Mouse (Mus musculus): ENCODE results near the gene Fam133b. TPM values are rescaled to one million over a fixed set of nuclear protein-coding genes. Genes with fewer than 3 reads are reported as not detected.
A peak's percentile ranks its signal among the peaks of the same experiment; 100 is the strongest.

Fam133b gene
- polyA plus RNA-seq, 1 experiment from 2014 or later: 17.9 TPM

GRCm38 (mm10) chr5:3504453-3504852 is 39.2 kb upstream of the Fam133b start:
- no peak overlapping the region for H3K27ac ChIP-seq (ENCODE audit: poor library complexity, severe bottlenecking)
- H3K27me3 ChIP-seq (replicated peaks): no peaks in the 10 kb centered on the region
- H3K4me2 ChIP-seq: no peak overlapping the region
- ATAC-seq (ENCODE audit: insufficient number of reproducible peaks, low FRiP score): no peak
- no peaks in the 10 kb centered on the region for H3K36me3 ChIP-seq
- H3K4me1 ChIP-seq (replicated peaks): peaks cover 38% of the 10 kb centered on the region
- WGBS: 70% methylated on average over 4 of the region's 4 CpGs
- H3K4me3 ChIP-seq: no peak overlapping the region
- no peaks in the 10 kb centered on the region for H3K9me3 ChIP-seq (replicated peaks)
- H3K9ac ChIP-seq: no peak overlapping the region

GRCm38 (mm10) chr5:3505553-3505952 is 38.1 kb upstream of the Fam133b start:
- WGBS: 55% methylated on average over 2 of the region's 2 CpGs
- H3K27me3 ChIP-seq (replicated peaks): no peaks in the 10 kb centered on the region

GRCm38 (mm10) chr5:3508480-3509381 is 34.9 kb upstream of the Fam133b start:
- Histone ChIP-seq H3K4me3 (no peak overlapping the region), H3K4me2 (no peak overlapping the region), H3K36me3 (no peaks in the 10 kb centered on the region), H3K4me1 (replicated peaks) (peaks cover 15% of the 10 kb centered on the region; the same call in 1 of the 2 replicates), H3K27ac (ENCODE audit: poor library complexity, severe bottlenecking) (no peak overlapping the region), H3K9ac (no peak overlapping the region), H3K27me3 (replicated peaks) (no peaks in the 10 kb centered on the region), H3K9me3 (replicated peaks) (no peaks in the 10 kb centered on the region)
- no peak for ATAC-seq (ENCODE audit: insufficient number of reproducible peaks, low FRiP score)
- 62% methylated on average over 7 of the region's 7 CpGs for WGBS

More at GRCm38 (mm10) chr5:3505553-3505952, 38.1 kb upstream of the Fam133b start:
- Histone ChIP-seq H3K4me3 (no peak overlapping the region), H3K4me1 (replicated peaks) (peaks cover 38% of the 10 kb centered on the region), H3K4me2 (no peak overlapping the region), H3K27ac (ENCODE audit: poor library complexity, severe bottlenecking) (no peak overlapping the region), H3K9ac (no peak overlapping the region), H3K9me3 (replicated peaks) (no peaks in the 10 kb centered on the region), H3K36me3 (no peaks in the 10 kb centered on the region)
- no peak for ATAC-seq (ENCODE audit: insufficient number of reproducible peaks, low FRiP score)

- 80% methylated on average over 3 of the region's 3 CpGs for WGBS
- Histone ChIP-seq H3K9me3 (replicated peaks) (no peaks in the 10 kb centered on the region), H3K36me3 (no peaks in the 10 kb centered on the region), H3K27ac (ENCODE audit: poor library complexity, severe bottlenecking) (no peak overlapping the region), H3K4me3 (no peak overlapping the region), H3K4me2 (no peak overlapping the region), H3K27me3 (replicated peaks) (no peaks in the 10 kb centered on the region), H3K9ac (no peak overlapping the region), H3K4me1 (replicated peaks) (peaks cover 13% of the 10 kb centered on the region; the same call in 1 of the 2 replicates)
- ATAC-seq (ENCODE audit: insufficient number of reproducible peaks, low FRiP score): no peak
Observed at GRCm38 (mm10) chr5:3509503-3509902, 34.1 kb upstream of the Fam133b start.

GRCm38 (mm10) chr5:3511097-3511795 is 32.4 kb upstream of the Fam133b start:
- no peaks in the 10 kb centered on the region for H3K36me3 ChIP-seq
- 89% methylated on average over 10 of the region's 10 CpGs for WGBS
- no peak for ATAC-seq (ENCODE audit: insufficient number of reproducible peaks, low FRiP score)
- H3K9ac ChIP-seq: no peak overlapping the region
- H3K4me3 ChIP-seq: no peak overlapping the region
- H3K27me3 ChIP-seq (replicated peaks): no peaks in the 10 kb centered on the region
- peaks cover 10% of the 10 kb centered on the region for H3K4me1 ChIP-seq (replicated peaks)
- no peak overlapping the region for H3K27ac ChIP-seq (ENCODE audit: poor library complexity, severe bottlenecking)
- no peak overlapping the region for H3K4me2 ChIP-seq
- H3K9me3 ChIP-seq (replicated peaks): no peaks in the 10 kb centered on the region

GRCm38 (mm10) chr5:3512584-3512983 is 31.0 kb upstream of the Fam133b start:
- H3K4me1 ChIP-seq (replicated peaks): peaks cover 14% of the 10 kb centered on the region
- H3K4me3 ChIP-seq: no peak overlapping the region
- H3K9me3 ChIP-seq (replicated peaks): no peaks in the 10 kb centered on the region
- 50% methylated on average over 4 of the region's 4 CpGs for WGBS
- ATAC-seq (ENCODE audit: insufficient number of reproducible peaks, low FRiP score): no peak
- no peak overlapping the region for H3K27ac ChIP-seq (ENCODE audit: poor library complexity, severe bottlenecking)
- no peaks in the 10 kb centered on the region for H3K27me3 ChIP-seq (replicated peaks)
- H3K9ac ChIP-seq: no peak overlapping the region
- H3K36me3 ChIP-seq: no peaks in the 10 kb centered on the region
- no peak overlapping the region for H3K4me2 ChIP-seq

- ATAC-seq (ENCODE audit: insufficient number of reproducible peaks, low FRiP score): no peak
- WGBS: 46% methylated on average over 8 of the region's 8 CpGs
Observed at GRCm38 (mm10) chr5:3514901-3515311, 28.7 kb upstream of the Fam133b start.

GRCm38 (mm10) chr5:3515477-3515876 is 28.2 kb upstream of the Fam133b start:
- Histone ChIP-seq H3K9ac (no peak overlapping the region), H3K36me3 (peaks cover 4% of the 10 kb centered on the region), H3K27ac (ENCODE audit: poor library complexity, severe bottlenecking) (no peak overlapping the region), H3K4me1 (replicated peaks) (peaks cover 14% of the 10 kb centered on the region), H3K4me3 (no peak overlapping the region), H3K4me2 (no peak overlapping the region), H3K9me3 (replicated peaks) (no peaks in the 10 kb centered on the region), H3K27me3 (replicated peaks) (no peaks in the 10 kb centered on the region)
- no peak for ATAC-seq (ENCODE audit: insufficient number of reproducible peaks, low FRiP score)
- WGBS: 86% methylated on average over 9 of the region's 9 CpGs

More at GRCm38 (mm10) chr5:3514901-3515311, 28.7 kb upstream of the Fam133b start:
- Histone ChIP-seq H3K27ac (ENCODE audit: poor library complexity, severe bottlenecking) (no peak overlapping the region), H3K9me3 (replicated peaks) (no peaks in the 10 kb centered on the region), H3K9ac (no peak overlapping the region), H3K4me1 (replicated peaks) (peaks cover 14% of the 10 kb centered on the region), H3K4me3 (no peak overlapping the region), H3K36me3 (no peaks in the 10 kb centered on the region; the same call in 1 of the 2 replicates), H3K27me3 (replicated peaks) (no peaks in the 10 kb centered on the region), H3K4me2 (no peak overlapping the region)

- no peaks in the 10 kb centered on the region for H3K9me3 ChIP-seq (replicated peaks)
- H3K4me1 ChIP-seq (replicated peaks): peaks cover 8% of the 10 kb centered on the region; the same call in 1 of the 2 replicates
- H3K27me3 ChIP-seq (replicated peaks): no peaks in the 10 kb centered on the region
- peaks cover 13% of the 10 kb centered on the region for H3K36me3 ChIP-seq
- H3K27ac ChIP-seq (ENCODE audit: poor library complexity, severe bottlenecking): no peak overlapping the region
- peak; percentile 33; the same call in 1 of the 2 replicates for ATAC-seq (ENCODE audit: insufficient number of reproducible peaks, low FRiP score)
- WGBS: 66% methylated on average over 9 of the region's 9 CpGs
- no peak overlapping the region for H3K4me2 ChIP-seq
- H3K4me3 ChIP-seq: no peak overlapping the region
- no peak overlapping the region for H3K9ac ChIP-seq
Observed at GRCm38 (mm10) chr5:3516481-3517075, 27.1 kb upstream of the Fam133b start.

GRCm38 (mm10) chr5:3520493-3521359 is 22.9 kb upstream of the Fam133b start:
- WGBS: 86% methylated on average over 18 of the region's 18 CpGs
- Histone ChIP-seq H3K27me3 (replicated peaks) (no peaks in the 10 kb centered on the region), H3K36me3 (peaks cover 33% of the 10 kb centered on the region), H3K4me2 (no peak overlapping the region), H3K4me1 (replicated peaks) (0 out of 2 replicates have a peak, but pooled peaks cover 3% of the 10 kb centered on the region), H3K27ac (ENCODE audit: poor library complexity, severe bottlenecking) (no peak overlapping the region), H3K4me3 (no peak overlapping the region), H3K9ac (no peak overlapping the region), H3K9me3 (replicated peaks) (no peaks in the 10 kb centered on the region)
- ATAC-seq (ENCODE audit: insufficient number of reproducible peaks, low FRiP score): no peak

Measured in heart, embryonic 12.5 days (tissue).